Mouse (Mus musculus) forebrain, embryonic 10.5 days (tissue): ENCODE measurements around the gene Slc4a8. TPM values are rescaled to one million over a fixed set of nuclear protein-coding genes. Genes with fewer than 3 reads are reported as not detected.

Source experiments
- DNase-seq: peaks from one replicate; pipeline ENCODE4 v3.0.0-alpha.2; 2017; ENCODE audit warnings: low spot score; ENCODE audit errors: extremely low spot score
- H3K27ac ChIP-seq: fragments of 300-500 bp; sonication (generic); 2 replicates; pipeline ENCODE4 v1.5.1; 2016; ENCODE audit warnings: mild to moderate bottlenecking
- H3K27me3 ChIP-seq: fragments of 300-500 bp; sonication (generic); 2 replicates; pipeline ENCODE4 v1.6.1; 2016; ENCODE audit warnings: mild to moderate bottlenecking; ENCODE audit not compliant: poor library complexity, severe bottlenecking
- H3K36me3 ChIP-seq: fragments of 300-500 bp; sonication (generic); replicated peaks from 2 replicates; pipeline ENCODE4 v1.6.1; 2016; ENCODE audit warnings: mild to moderate bottlenecking, moderate library complexity
- H3K4me1 ChIP-seq: fragments of 300-500 bp; sonication (generic); 2 replicates; pipeline ENCODE4 v1.6.1; 2016
- H3K4me3 ChIP-seq: fragments of 300-500 bp; sonication (generic); 2 replicates; pipeline ENCODE4 v1.5.1; 2016; ENCODE audit warnings: mild to moderate bottlenecking, moderate library complexity
- H3K9me3 ChIP-seq: fragments of 300-500 bp; sonication (generic); 2 replicates; pipeline ENCODE4 v1.6.1; 2016; ENCODE audit warnings: mild to moderate bottlenecking, moderate library complexity
- WGBS: fragments of 180-500 bp; shearing (Covaris S2); methylation state at CpG from one replicate; pipeline ENCODE4 v1.1.7; 2016; 5-methylcytosine and 5-hydroxymethylcytosine counted together
- polyA plus RNA-seq: library from polyadenylated mRNA; unstranded; fragments of >200 nt; fragmentation: Nextera tagmentation; extraction: Ambion mirVana; gene quantifications from 2 replicates; pipeline ENCODE4 v1.2.1, GENCODE M21; 2016

Gene Slc4a8
- polyA plus RNA-seq, 1 experiment from 2014 or later: 10.8 TPM

DNA sequence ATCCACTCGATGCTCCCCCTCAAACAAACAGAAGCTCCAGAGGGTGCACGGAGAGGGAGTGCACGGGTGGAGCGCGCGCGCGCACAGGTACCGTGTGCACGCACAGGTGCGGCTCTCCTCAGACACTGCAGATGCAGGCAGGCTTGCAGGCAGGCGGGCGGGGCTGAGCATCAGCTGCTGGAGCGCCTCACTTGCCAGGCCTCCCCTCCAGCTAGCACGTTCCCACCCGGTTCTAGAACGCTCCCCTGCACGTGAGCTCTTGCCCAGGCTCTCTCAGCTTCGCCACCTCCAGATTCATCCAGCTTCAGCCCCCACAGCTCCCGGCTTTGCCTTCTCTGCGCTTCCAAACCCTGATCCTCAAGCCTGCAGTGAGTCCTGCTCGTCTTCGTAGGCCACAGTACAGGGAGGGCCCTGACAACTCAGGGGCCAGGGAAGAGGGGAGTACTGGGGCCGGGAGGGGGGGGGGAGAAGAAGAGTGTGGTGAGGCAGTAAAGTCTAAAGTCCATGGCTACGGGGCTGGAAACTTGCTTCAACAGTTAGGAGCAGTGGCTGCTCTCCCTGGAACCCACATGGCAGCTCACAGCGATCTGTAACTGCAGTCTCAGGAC lies 63.8 kb downstream of the Slc4a8 start:
- no peak for DNase-seq
- Histone ChIP-seq H3K36me3 (no peaks in the 10 kb centered on the region), H3K27ac (no peak overlapping the region), H3K9me3 (no peaks in the 10 kb centered on the region), H3K4me1 (peaks cover 14% of the 10 kb centered on the region), H3K4me3 (peak overlapping the region; percentile 30), H3K27me3 (peaks cover 41% of the 10 kb centered on the region)
- 17% methylated on average over 26 of the region's 26 CpGs for WGBS

DNA sequence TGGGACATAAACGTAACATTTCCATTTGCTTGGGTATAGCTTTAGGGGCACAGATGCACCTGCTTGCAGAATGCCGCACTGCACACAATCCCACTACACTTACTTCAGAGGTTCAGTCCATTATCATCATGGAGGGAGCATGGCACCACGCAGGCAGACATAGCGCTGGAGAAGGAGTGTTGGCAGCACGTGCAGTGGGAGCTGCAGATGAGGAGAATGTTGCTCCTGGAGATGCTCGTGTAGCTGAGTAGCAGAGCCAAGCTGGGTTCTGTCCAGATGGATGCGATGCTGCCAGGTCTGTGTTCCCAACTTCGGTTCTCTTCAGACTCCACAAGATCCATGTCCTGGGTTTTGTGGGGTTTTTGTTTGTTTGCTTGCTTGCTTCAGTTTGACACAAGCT lies 64.5 kb downstream of the Slc4a8 start:
- H3K27me3 ChIP-seq: peaks cover 41% of the 10 kb centered on the region
- peaks cover 14% of the 10 kb centered on the region for H3K4me1 ChIP-seq
- no peak overlapping the region for H3K4me3 ChIP-seq
- no peak for DNase-seq
- no peaks in the 10 kb centered on the region for H3K36me3 ChIP-seq
- H3K9me3 ChIP-seq: no peaks in the 10 kb centered on the region
- H3K27ac ChIP-seq: no peak overlapping the region
- 90% methylated on average over 8 of the region's 8 CpGs for WGBS

DNA sequence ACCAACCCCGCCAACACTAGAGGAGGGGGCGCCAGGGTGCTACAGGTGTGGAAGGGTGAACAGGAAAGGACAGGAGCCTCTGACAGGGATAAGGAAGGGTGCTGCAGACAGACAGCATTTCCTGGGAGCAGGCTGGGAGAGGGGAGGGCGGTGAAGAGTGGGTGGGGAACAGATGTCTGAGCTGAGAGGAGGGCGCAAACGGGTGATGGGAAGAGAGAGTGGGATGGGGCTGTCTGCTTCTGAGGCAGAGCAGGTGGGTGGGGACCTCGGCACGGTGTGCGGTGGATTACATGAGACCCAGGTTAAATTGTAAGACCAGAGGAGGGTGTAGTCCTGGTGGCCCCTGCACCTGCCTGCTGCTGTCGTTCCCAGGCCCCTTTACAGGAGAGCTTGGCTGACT lies 68.2 kb downstream of the Slc4a8 start:
- 88% methylated on average over 9 of the region's 9 CpGs for WGBS

DNA sequence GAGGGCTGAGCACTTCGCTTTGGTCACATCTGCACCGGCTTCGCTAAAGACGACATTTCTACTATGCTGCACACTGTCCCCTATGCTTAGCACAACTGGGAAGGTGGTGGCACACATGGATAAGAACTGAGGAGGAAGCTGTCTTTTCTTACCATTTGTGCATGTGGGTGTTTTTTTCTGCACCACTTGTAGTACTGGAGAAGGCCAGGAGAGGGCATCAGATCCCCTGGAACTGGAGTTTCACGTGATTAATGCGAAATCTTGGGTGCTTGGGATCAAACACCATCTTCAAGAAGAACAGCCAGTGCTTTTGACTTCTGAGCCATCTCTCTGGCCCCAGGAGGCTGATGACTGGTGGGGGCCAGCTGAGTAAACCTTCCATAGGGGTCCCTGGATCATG lies 69.1 kb downstream of the Slc4a8 start:
- Histone ChIP-seq H3K36me3 (no peaks in the 10 kb centered on the region), H3K4me3 (no peak overlapping the region), H3K9me3 (no peaks in the 10 kb centered on the region), H3K27me3 (peaks cover 6% of the 10 kb centered on the region), H3K4me1 (peaks cover 4% of the 10 kb centered on the region), H3K27ac (no peak overlapping the region)
- no peak for DNase-seq
- WGBS: 57% methylated on average over 6 of the region's 6 CpGs

More for the DNA sequence above, 68.2 kb downstream of the Slc4a8 start:
- Histone ChIP-seq H3K27ac (no peak overlapping the region), H3K4me1 (peaks cover 13% of the 10 kb centered on the region), H3K36me3 (no peaks in the 10 kb centered on the region), H3K9me3 (no peaks in the 10 kb centered on the region), H3K4me3 (no peak overlapping the region), H3K27me3 (peaks cover 15% of the 10 kb centered on the region)
- no peak for DNase-seq

DNA sequence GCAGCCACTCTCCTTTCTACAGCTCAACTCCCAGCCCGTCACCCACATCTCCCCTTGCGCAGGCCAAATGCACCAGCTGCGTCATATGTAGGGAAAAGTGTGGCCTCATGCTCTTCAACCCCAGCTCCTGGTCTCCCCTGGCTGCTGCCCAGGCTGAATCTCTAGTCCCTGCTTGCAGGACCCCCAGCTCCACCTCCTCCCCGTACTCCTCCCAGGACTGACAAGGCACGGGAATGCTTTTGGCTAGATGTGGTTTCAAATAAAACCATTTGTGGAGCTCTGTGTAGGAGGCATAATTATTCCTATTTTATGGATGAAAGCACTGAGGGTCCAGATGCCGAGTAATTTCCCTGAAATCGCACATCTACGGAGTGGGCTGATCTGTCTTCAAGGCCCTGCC lies 70.6 kb downstream of the Slc4a8 start:
- WGBS: 89% methylated on average over 8 of the region's 8 CpGs
- no peak for DNase-seq

DNA sequence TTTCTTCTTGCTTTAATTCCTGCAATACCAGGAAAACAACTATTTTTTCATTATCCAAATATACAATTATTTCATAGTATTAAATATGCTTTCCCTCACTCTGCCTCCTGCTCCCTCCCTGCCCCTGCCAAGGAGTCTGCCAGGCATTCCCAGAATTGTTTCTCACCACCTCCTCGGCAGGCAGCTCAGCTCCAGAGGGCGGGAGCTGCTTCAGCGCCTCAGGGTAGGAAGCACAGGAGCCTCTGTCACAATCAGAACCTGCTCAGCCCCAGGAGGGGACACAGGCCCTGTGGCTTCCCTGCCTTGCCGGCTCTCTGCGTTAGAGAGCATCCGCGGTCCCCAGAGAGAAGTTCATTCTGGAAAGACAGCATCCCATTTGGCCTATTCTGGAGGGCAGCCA lies 71.2 kb downstream of the Slc4a8 start:
- Histone ChIP-seq H3K27ac (peak overlapping the region; percentile 30; the same call in 1 of the 2 replicates), H3K27me3 (peaks cover 5% of the 10 kb centered on the region; the same call in 1 of the 2 replicates), H3K4me1 (peaks cover 4% of the 10 kb centered on the region), H3K9me3 (peaks cover 4% of the 10 kb centered on the region; the same call in 1 of the 2 replicates), H3K4me3 (no peak overlapping the region), H3K36me3 (no peaks in the 10 kb centered on the region)
- WGBS: 20% methylated on average over 7 of the region's 7 CpGs
- no peak for DNase-seq

More for the DNA sequence above, 70.6 kb downstream of the Slc4a8 start:
- H3K36me3 ChIP-seq: no peaks in the 10 kb centered on the region
- H3K27me3 ChIP-seq: no peaks in the 10 kb centered on the region; the same call in 1 of the 2 replicates
- H3K9me3 ChIP-seq: no peaks in the 10 kb centered on the region
- no peak overlapping the region for H3K27ac ChIP-seq
- peaks cover 4% of the 10 kb centered on the region for H3K4me1 ChIP-seq
- H3K4me3 ChIP-seq: no peak overlapping the region

DNA sequence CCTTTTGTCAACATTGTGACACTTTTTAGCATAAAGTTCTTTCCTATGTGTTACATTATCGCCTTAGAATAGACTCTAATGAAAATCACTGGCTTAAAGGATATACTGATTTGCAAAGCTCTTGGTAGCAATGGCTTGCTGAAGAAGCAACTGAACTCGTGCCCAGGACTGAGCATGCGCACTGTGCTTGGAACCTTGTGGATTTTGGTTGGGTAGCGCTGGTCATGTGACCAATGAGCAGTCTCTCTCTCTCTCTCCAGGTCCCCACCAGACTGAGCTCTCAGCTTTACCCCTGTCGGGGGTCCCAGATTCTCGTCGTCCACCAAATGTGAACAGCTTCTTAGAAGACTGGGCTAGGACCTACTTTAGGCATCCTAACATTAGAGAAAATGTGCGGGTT lies 75.2 kb downstream of the Slc4a8 start:
- 86% methylated on average over 8 of the region's 8 CpGs for WGBS
- Histone ChIP-seq H3K27ac (no peak overlapping the region), H3K9me3 (peaks cover 11% of the 10 kb centered on the region; the same call in 1 of the 2 replicates), H3K4me3 (no peak overlapping the region), H3K36me3 (no peaks in the 10 kb centered on the region), H3K4me1 (peaks cover 10% of the 10 kb centered on the region), H3K27me3 (peaks cover 6% of the 10 kb centered on the region; the same call in 1 of the 2 replicates)
- DNase-seq: no peak

DNA sequence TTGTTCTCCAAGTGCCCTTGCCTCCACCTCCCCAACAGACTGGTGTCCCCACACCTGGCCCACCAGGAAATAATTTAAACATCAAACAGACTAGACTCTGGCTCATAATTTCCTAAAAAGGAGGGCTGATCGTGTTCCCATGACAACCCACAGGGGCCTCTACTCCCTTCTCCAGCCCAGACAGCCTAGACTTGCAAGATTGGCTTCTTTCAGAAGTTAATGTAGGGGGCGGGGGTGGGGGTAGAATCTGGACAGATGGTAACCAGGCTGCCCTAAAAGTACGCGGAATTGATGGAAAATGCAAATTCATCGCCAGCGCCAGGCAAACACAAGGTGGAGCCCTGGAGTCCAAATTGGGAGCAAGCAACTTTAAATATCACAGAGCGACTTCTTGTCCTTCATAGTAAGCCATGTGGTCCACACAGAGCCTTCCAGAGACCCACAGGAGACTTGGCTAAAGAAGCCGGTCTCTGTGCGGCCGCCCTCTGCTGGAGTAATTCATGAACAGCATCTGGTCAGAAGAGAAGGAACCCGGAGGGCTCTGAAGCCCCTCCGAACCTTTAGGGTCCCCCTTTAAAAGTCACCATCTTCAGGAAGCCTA lies 77.2 kb downstream of the Slc4a8 start:
- 50% methylated on average over 12 of the region's 12 CpGs for WGBS
- H3K4me1 ChIP-seq: 0 out of 2 replicates have a peak, but pooled peaks cover 6% of the 10 kb centered on the region
- H3K27ac ChIP-seq: no peak overlapping the region
- H3K27me3 ChIP-seq: peaks cover 6% of the 10 kb centered on the region; the same call in 1 of the 2 replicates
- no peaks in the 10 kb centered on the region for H3K36me3 ChIP-seq
- H3K4me3 ChIP-seq: no peak overlapping the region
- H3K9me3 ChIP-seq: peaks cover 11% of the 10 kb centered on the region; the same call in 1 of the 2 replicates
- DNase-seq: peak; percentile 57

DNA sequence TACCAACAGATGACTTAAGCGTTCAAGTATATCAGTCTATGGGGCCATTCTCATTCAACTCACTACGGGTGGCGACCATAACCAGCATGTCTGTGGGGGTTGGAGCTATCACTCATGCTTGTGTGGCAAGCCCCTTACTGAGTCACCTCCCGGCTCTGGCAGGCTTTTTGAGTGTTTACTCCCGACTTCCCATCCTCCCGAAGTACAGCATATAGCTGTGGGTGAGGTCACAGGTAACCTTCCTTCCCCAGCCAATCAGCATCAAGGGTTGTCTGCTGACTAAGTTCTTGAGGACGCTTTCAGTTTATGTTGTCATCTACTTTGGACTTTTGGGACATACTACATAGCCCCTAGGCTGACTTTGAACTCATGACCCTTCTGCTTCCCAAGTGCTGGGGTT lies 82.8 kb downstream of the Slc4a8 start:
- Histone ChIP-seq H3K36me3 (no peaks in the 10 kb centered on the region), H3K4me3 (no peak overlapping the region)
- no peak for DNase-seq

DNA sequence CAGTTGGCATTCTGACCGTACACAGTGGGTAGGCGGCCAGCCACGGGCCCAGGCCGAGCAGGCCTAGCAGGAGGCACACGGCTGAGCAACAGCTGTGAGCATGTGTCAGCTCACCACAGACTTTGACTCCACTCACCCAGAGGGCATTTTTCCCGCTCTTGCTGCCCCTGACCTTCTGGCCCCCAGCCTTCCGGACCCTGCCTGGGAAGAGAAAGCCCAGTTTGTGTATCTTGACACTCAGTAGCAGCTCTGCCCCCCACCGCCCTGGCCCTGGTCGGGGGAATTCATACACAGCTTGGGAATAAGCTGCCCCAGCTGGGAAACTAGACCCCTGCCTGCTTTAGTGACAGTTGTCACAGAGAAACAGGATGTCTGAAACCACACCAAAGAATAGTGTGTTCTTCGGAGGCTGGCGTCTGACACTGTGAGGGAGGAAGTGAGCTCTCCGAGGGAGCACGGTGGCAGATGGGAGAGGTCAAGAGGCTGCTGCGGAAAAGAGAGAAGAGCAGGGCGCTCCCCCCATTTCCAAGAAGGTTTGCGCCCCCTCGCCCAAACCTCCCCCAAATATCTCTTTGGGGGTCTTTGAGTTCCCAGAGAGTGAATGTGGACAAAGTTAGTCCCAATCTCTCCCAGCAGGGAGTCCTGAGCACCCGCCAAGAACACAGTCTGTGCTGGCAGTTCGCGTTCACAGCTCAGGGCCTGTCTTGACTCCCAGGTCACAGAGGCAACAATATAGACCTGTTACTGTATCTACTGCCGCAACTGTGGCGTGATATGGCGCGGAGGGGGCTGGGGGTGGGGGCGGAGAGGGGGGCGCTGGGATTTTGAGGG lies 83.7 kb downstream of the Slc4a8 start:
- peaks cover 15% of the 10 kb centered on the region for H3K4me1 ChIP-seq
- 60% methylated on average over 26 of the region's 26 CpGs for WGBS
- peaks cover 9% of the 10 kb centered on the region for H3K9me3 ChIP-seq
- no peak overlapping the region for H3K4me3 ChIP-seq
- H3K27ac ChIP-seq: peak overlapping the region; percentile 62
- H3K27me3 ChIP-seq: no peaks in the 10 kb centered on the region
- no peaks in the 10 kb centered on the region for H3K36me3 ChIP-seq
- no peak for DNase-seq

More for the DNA sequence above, 82.8 kb downstream of the Slc4a8 start:
- H3K4me1 ChIP-seq: peaks cover 15% of the 10 kb centered on the region
- H3K9me3 ChIP-seq: peaks cover 9% of the 10 kb centered on the region
- no peaks in the 10 kb centered on the region for H3K27me3 ChIP-seq
- 86% methylated on average over 7 of the region's 7 CpGs for WGBS
- no peak overlapping the region for H3K27ac ChIP-seq

DNA sequence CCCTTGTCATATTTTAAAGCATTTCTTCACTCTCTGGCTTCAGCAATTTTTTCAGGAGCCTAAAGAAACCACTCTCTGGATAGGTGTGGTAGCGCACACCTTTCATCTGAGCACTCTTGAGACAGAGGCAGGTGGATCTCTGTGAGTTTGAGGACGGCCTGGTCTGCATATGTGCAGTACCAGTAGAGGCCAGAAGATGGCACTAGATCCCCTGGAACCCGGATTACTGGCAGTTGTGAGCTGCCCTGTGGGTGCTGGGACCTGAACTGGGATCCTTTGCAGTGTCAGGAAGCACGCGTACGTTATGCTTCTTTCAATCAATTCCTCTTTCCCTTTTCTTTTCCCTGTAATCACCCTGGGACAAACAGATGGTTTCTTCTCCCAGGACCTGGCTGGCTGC lies 85.6 kb downstream of the Slc4a8 start:
- WGBS: 87% methylated on average over 6 of the region's 6 CpGs
- Histone ChIP-seq H3K27me3 (no peaks in the 10 kb centered on the region), H3K9me3 (peaks cover 9% of the 10 kb centered on the region), H3K4me3 (no peak overlapping the region), H3K36me3 (no peaks in the 10 kb centered on the region), H3K4me1 (peaks cover 15% of the 10 kb centered on the region), H3K27ac (no peak overlapping the region)
- no peak for DNase-seq

DNA sequence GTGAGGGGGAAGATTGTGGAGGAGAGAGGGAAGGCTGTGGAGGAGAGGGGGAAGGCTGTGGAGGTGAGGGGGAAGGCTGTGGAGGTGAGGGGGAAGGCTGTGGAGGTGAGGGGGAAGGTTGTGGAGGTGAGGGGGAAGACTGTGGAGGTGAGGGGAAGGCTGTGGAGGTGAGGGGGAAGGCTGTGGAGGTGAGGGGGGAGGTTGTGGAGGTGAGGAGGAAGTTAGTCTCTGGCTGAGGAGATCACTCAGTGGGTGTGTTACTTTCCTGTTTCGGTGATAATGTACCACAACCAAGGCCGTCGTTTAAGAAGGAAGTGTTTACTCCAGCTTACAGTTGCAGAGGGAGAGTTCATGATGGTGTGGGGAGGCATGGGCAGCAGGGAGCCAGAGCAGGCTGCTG lies 96.0 kb downstream of the Slc4a8 start:
- no peaks in the 10 kb centered on the region for H3K36me3 ChIP-seq
- no peak overlapping the region for H3K4me3 ChIP-seq
- H3K27me3 ChIP-seq: no peaks in the 10 kb centered on the region
- no peak for DNase-seq
- 73% methylated on average over 3 of the region's 3 CpGs for WGBS
- no peaks in the 10 kb centered on the region for H3K9me3 ChIP-seq
- no peaks in the 10 kb centered on the region for H3K4me1 ChIP-seq
- no peak overlapping the region for H3K27ac ChIP-seq

DNA sequence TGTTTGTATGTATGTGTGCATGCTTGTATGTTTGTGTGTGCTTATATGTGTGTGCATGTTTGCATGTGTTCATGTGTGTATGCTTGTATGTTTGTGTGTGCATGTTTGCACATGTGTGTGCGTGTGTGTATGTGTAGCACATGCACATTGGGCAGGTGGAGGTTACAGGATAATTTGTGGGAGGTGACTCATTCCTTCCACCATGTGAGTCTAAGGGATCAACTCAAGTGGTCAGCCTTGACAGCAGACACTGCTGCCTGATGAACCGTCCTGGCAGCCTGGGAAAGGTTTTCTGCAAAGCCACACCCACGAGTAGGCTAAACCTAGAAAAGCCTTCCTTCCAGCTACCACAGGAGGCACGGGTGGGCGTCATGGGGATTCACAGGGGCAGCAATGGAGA lies 99.3 kb downstream of the Slc4a8 start:
- H3K36me3 ChIP-seq: no peaks in the 10 kb centered on the region
- DNase-seq: no peak
- 46% methylated on average over 5 of the region's 5 CpGs for WGBS
- H3K4me1 ChIP-seq: no peaks in the 10 kb centered on the region
- no peaks in the 10 kb centered on the region for H3K27me3 ChIP-seq
- H3K4me3 ChIP-seq: no peak overlapping the region
- H3K9me3 ChIP-seq: peaks cover 3% of the 10 kb centered on the region; the same call in 1 of the 2 replicates
- no peak overlapping the region for H3K27ac ChIP-seq
